In genomic region chr4:139653238-139653637, GRCm38 (mm10) we compare ENCODE assay signal across 25 mouse cellular contexts. TPM values are rescaled to one million over a fixed set of nuclear protein-coding genes. Genes with fewer than 3 reads are reported as not detected.
DNase-seq lines count a peak whose midpoint lies in the region; ATAC-seq and TF ChIP-seq lines count a peak whose summit lies in the region.
"Had no signal": no experiment of that assay in that cellular context is flagged by ENCODE, and none has a peak within 500 bp of the region (broad histone marks: within the 10 kb centered on the region; RNA-seq: fewer than 3 reads in every experiment).

Gene Tas1r2 (plus strand): TSS chr4:139653538.

- no peak within 1 kb of the TSS for H3K4me3 ChIP-seq in embryonic facial prominence, embryonic 11.5 days (ENCODE audit: low read depth, low read length)
- no peak within 1 kb of the TSS for H3K4me3 ChIP-seq in embryonic facial prominence, embryonic 10.5 days
- H3K4me3 ChIP-seq in limb, embryonic 15.5 days = no peak within 1 kb of the TSS
- H3K4me3 ChIP-seq in limb, embryonic 10.5 days = no peak within 1 kb of the TSS
- H3K4me3 ChIP-seq in midbrain, embryonic 10.5 days = no peak within 1 kb of the TSS
- H3K4me3 ChIP-seq in midbrain, postnatal 0 days (ENCODE audit: low read depth, low read length) = no peak within 1 kb of the TSS
- no peak within 1 kb of the TSS for H3K4me3 ChIP-seq in midbrain, embryonic 13.5 days (replicated peaks)
- H3K4me3 ChIP-seq in midbrain, embryonic 14.5 days (replicated peaks; ENCODE audit: low read depth, low read length) = no peak within 1 kb of the TSS

- no peaks in the 10 kb centered on the region for H3K9me3 ChIP-seq in embryonic facial prominence, embryonic 11.5 days (replicated peaks; ENCODE audit: control insufficient read depth, low read length)
- H3K9me3 ChIP-seq in embryonic facial prominence, embryonic 10.5 days = no peaks in the 10 kb centered on the region
- H3K9me3 ChIP-seq in limb, embryonic 15.5 days = no peaks in the 10 kb centered on the region
- H3K9me3 ChIP-seq in limb, embryonic 10.5 days (replicated peaks) = no peaks in the 10 kb centered on the region
- H3K9me3 ChIP-seq in midbrain, embryonic 10.5 days (replicated peaks) = 0 out of 2 replicates have a peak, but pooled peaks cover 2% of the 10 kb centered on the region
- no peaks in the 10 kb centered on the region for H3K9me3 ChIP-seq in midbrain, postnatal 0 days (ENCODE audit: low read length)
- peaks cover 2% of the 10 kb centered on the region; the same call in 1 of the 2 replicates for H3K9me3 ChIP-seq in midbrain, embryonic 13.5 days
- H3K9me3 ChIP-seq in midbrain, embryonic 14.5 days (ENCODE audit: control insufficient read depth, low read length) = peaks cover 3% of the 10 kb centered on the region; the same call in 1 of the 2 replicates
- H3K9me3 ChIP-seq: G1E had no signal

- no peaks in the 10 kb centered on the region for H3K36me3 ChIP-seq in embryonic facial prominence, embryonic 11.5 days (replicated peaks; ENCODE audit: control insufficient read depth, insufficient read depth, low read depth, low read length)
- H3K36me3 ChIP-seq in embryonic facial prominence, embryonic 10.5 days (replicated peaks) = peaks cover 8% of the 10 kb centered on the region
- peaks cover 11% of the 10 kb centered on the region for H3K36me3 ChIP-seq in limb, embryonic 15.5 days
- H3K36me3 ChIP-seq in limb, embryonic 10.5 days = peaks cover 8% of the 10 kb centered on the region
- peaks cover 8% of the 10 kb centered on the region for H3K36me3 ChIP-seq in midbrain, embryonic 10.5 days
- peaks cover 16% of the 10 kb centered on the region for H3K36me3 ChIP-seq in midbrain, postnatal 0 days (ENCODE audit: insufficient read depth, low read length)
- H3K36me3 ChIP-seq in midbrain, embryonic 13.5 days = peaks cover 6% of the 10 kb centered on the region
- peaks cover 5% of the 10 kb centered on the region for H3K36me3 ChIP-seq in midbrain, embryonic 14.5 days (ENCODE audit: control insufficient read depth, insufficient read depth, low read length)

- H3K27me3 ChIP-seq in embryonic facial prominence, embryonic 11.5 days (ENCODE audit: control insufficient read depth, insufficient read depth, low read length) = no peaks in the 10 kb centered on the region
- 0 out of 2 replicates have a peak, but pooled peaks cover 3% of the 10 kb centered on the region for H3K27me3 ChIP-seq in embryonic facial prominence, embryonic 10.5 days (replicated peaks; ENCODE audit: low read depth, poor library complexity, severe bottlenecking)
- no peaks in the 10 kb centered on the region for H3K27me3 ChIP-seq in limb, embryonic 15.5 days
- H3K27me3 ChIP-seq in limb, embryonic 10.5 days (ENCODE audit: low read depth, poor library complexity, severe bottlenecking) = 0 out of 2 replicates have a peak, but pooled peaks cover 7% of the 10 kb centered on the region
- 0 out of 2 replicates have a peak, but pooled peaks cover 3% of the 10 kb centered on the region for H3K27me3 ChIP-seq in midbrain, embryonic 10.5 days (ENCODE audit: low read depth, poor library complexity, severe bottlenecking)
- H3K27me3 ChIP-seq in midbrain, postnatal 0 days (ENCODE audit: insufficient read depth, low read length) = no peaks in the 10 kb centered on the region
- H3K27me3 ChIP-seq in midbrain, embryonic 13.5 days = no peaks in the 10 kb centered on the region
- no peaks in the 10 kb centered on the region for H3K27me3 ChIP-seq in midbrain, embryonic 14.5 days (ENCODE audit: control insufficient read depth, insufficient read depth, low read length)
- H3K27me3 ChIP-seq: Patski had no signal

- no peak within 1 kb of the TSS for H3K4me2 ChIP-seq in embryonic facial prominence, embryonic 11.5 days (ENCODE audit: low read depth, low read length)
- no peak within 1 kb of the TSS for H3K4me2 ChIP-seq in limb, embryonic 15.5 days
- H3K4me2 ChIP-seq in midbrain, postnatal 0 days (ENCODE audit: low read depth, low read length, poor library complexity, severe bottlenecking) = no peak within 1 kb of the TSS
- no peak within 1 kb of the TSS for H3K4me2 ChIP-seq in midbrain, embryonic 13.5 days (replicated peaks)
- H3K4me2 ChIP-seq in midbrain, embryonic 14.5 days (ENCODE audit: low read length) = no peak within 1 kb of the TSS

- no peak for TF ChIP-seq CTCF in midbrain, postnatal 0 days (IDR thresholded peaks at IDR 0.05)

- no peak for DNase-seq in embryonic facial prominence, embryonic 11.5 days (ENCODE audit: low spot score)
- DNase-seq in embryonic facial prominence, embryonic 10.5 days (ENCODE audit: low spot score) = no peak
- DNase-seq in limb, embryonic 10.5 days (ENCODE audit: low spot score) = no peak
- no peak for DNase-seq in midbrain, embryonic 10.5 days (ENCODE audit: low spot score)
- no peak for DNase-seq in midbrain, postnatal 0 days (ENCODE audit: low spot score)
- DNase-seq in midbrain, embryonic 14.5 days = no peak
- DNase-seq: adrenal gland, adult 2 months; adrenal gland, adult 8-10 months; adrenal gland, postnatal 10 days; adrenal gland, postnatal 14 days; adrenal gland, postnatal 25 days; adrenal gland, postnatal 36 days; B cell, adult 2 months; cerebellum, adult 11 months; cerebellum, adult 11-12 months had no signal

- WGBS in embryonic facial prominence, embryonic 11.5 days = 84% methylated on average over 8 of the region's 8 CpGs
- WGBS in embryonic facial prominence, embryonic 10.5 days = 87% methylated on average over 8 of the region's 8 CpGs
- 78% methylated on average over 8 of the region's 8 CpGs for WGBS in limb, embryonic 15.5 days
- WGBS in limb, embryonic 10.5 days = 84% methylated on average over 8 of the region's 8 CpGs
- 91% methylated on average over 8 of the region's 8 CpGs for WGBS in midbrain, embryonic 10.5 days
- WGBS in midbrain, postnatal 0 days = 84% methylated on average over 8 of the region's 8 CpGs
- WGBS in midbrain, embryonic 13.5 days = 89% methylated on average over 8 of the region's 8 CpGs
- 87% methylated on average over 8 of the region's 8 CpGs for WGBS in midbrain, embryonic 14.5 days

- H3K9ac ChIP-seq in embryonic facial prominence, embryonic 11.5 days (replicated peaks; ENCODE audit: low read length) = no peak within 1 kb of the TSS
- H3K9ac ChIP-seq in limb, embryonic 15.5 days = no peak within 1 kb of the TSS
- H3K9ac ChIP-seq in midbrain, postnatal 0 days (replicated peaks; ENCODE audit: low read length, poor library complexity, severe bottlenecking) = no peak within 1 kb of the TSS
- H3K9ac ChIP-seq in midbrain, embryonic 13.5 days (replicated peaks) = 0 out of 2 replicates have a peak within 1 kb of the TSS, but pooled peaks have one; percentile 2
- no peak within 1 kb of the TSS for H3K9ac ChIP-seq in midbrain, embryonic 14.5 days (replicated peaks; ENCODE audit: low read length)

- 0 out of 2 replicates have a peak, but pooled peaks have one; percentile 36 for ATAC-seq in embryonic facial prominence, embryonic 11.5 days (replicated peaks; ENCODE audit: insufficient number of reproducible peaks, low FRiP score, low TSS enrichment, low read depth)
- 0 out of 2 replicates have a peak, but pooled peaks have one; percentile 9 for ATAC-seq in limb, embryonic 15.5 days (ENCODE audit: insufficient number of reproducible peaks, low FRiP score, low TSS enrichment, low read depth)
- ATAC-seq in midbrain, postnatal 0 days (ENCODE audit: low FRiP score) = no peak
- no peak for ATAC-seq in midbrain, embryonic 13.5 days
- no peak for ATAC-seq in midbrain, embryonic 14.5 days (ENCODE audit: low FRiP score, low TSS enrichment)
- ATAC-seq: activated CD4-positive, CD25-positive, alpha-beta regulatory T cell, adult 4 months; CD4-positive, CD25-positive, alpha-beta regulatory T cell, adult 4 months; Patski had no signal

- no peak within 1 kb of the TSS for H3K27ac ChIP-seq in embryonic facial prominence, embryonic 11.5 days (replicated peaks; ENCODE audit: low read depth, low read length)
- H3K27ac ChIP-seq in embryonic facial prominence, embryonic 10.5 days (replicated peaks) = no peak within 1 kb of the TSS
- H3K27ac ChIP-seq in limb, embryonic 15.5 days = no peak within 1 kb of the TSS
- no peak within 1 kb of the TSS for H3K27ac ChIP-seq in limb, embryonic 10.5 days
- 0 out of 2 replicates have a peak within 1 kb of the TSS, but pooled peaks have one; percentile 9 for H3K27ac ChIP-seq in midbrain, embryonic 10.5 days (replicated peaks)
- no peak within 1 kb of the TSS for H3K27ac ChIP-seq in midbrain, postnatal 0 days (ENCODE audit: low read depth, low read length)
- H3K27ac ChIP-seq in midbrain, embryonic 13.5 days = no peak within 1 kb of the TSS
- no peak within 1 kb of the TSS for H3K27ac ChIP-seq in midbrain, embryonic 14.5 days (replicated peaks; ENCODE audit: low read depth, low read length)

- no peaks in the 10 kb centered on the region for H3K4me1 ChIP-seq in embryonic facial prominence, embryonic 11.5 days (ENCODE audit: control insufficient read depth, insufficient read depth, low read length)
- no peaks in the 10 kb centered on the region for H3K4me1 ChIP-seq in embryonic facial prominence, embryonic 10.5 days
- no peaks in the 10 kb centered on the region for H3K4me1 ChIP-seq in limb, embryonic 15.5 days
- no peaks in the 10 kb centered on the region for H3K4me1 ChIP-seq in limb, embryonic 10.5 days
- peaks cover 12% of the 10 kb centered on the region for H3K4me1 ChIP-seq in midbrain, embryonic 10.5 days
- no peaks in the 10 kb centered on the region for H3K4me1 ChIP-seq in midbrain, postnatal 0 days (ENCODE audit: insufficient read depth, low read length)
- H3K4me1 ChIP-seq in midbrain, embryonic 13.5 days (replicated peaks) = no peaks in the 10 kb centered on the region
- no peaks in the 10 kb centered on the region for H3K4me1 ChIP-seq in midbrain, embryonic 14.5 days (ENCODE audit: control insufficient read depth, insufficient read depth, low read length)

RNA-seq across cellular contexts. Expression of gene Tas1r2, which starts in this region (rescaled TPM):
- not detected in 2 replicates for polyA plus RNA-seq in embryonic facial prominence, embryonic 11.5 days (2014; fragmentation: Nextera tagmentation; extraction: Ambion mirVana)
- not detected in 2 replicates for polyA plus RNA-seq in embryonic facial prominence, embryonic 10.5 days (2016; fragmentation: Nextera tagmentation; extraction: Ambion mirVana)
- 0.07 and 0.08 TPM in 2 replicates for polyA plus RNA-seq in limb, embryonic 15.5 days (2015; fragmentation: Nextera tagmentation; extraction: Ambion mirVana)
- polyA plus RNA-seq in limb, embryonic 10.5 days (2016; fragmentation: Nextera tagmentation; extraction: Ambion mirVana) = not detected in 2 replicates
- polyA plus RNA-seq in midbrain, embryonic 10.5 days (2016; fragmentation: Nextera tagmentation; extraction: Ambion mirVana) = 0.09 TPM in 1 of 2 replicates, not detected in the other
- not detected in 2 replicates for total RNA-seq in midbrain, postnatal 0 days (2014; rRNA removed)
- polyA plus RNA-seq in midbrain, postnatal 0 days (2015; fragmentation: Nextera tagmentation; extraction: Ambion mirVana) = not detected in 2 replicates
- polyA plus RNA-seq in midbrain, embryonic 13.5 days (2015; fragmentation: Nextera tagmentation; extraction: Ambion mirVana) = not detected in 2 replicates
- polyA plus RNA-seq in midbrain, embryonic 14.5 days (2014; fragmentation: Nextera tagmentation; extraction: Ambion mirVana) = not detected in 2 replicates
- total RNA-seq: adrenal gland, adult 18-20 months; adrenal gland, adult 2 months; adrenal gland, adult 8-10 months; adrenal gland, postnatal 10 days; adrenal gland, postnatal 14 days; adrenal gland, postnatal 25 days; adrenal gland, postnatal 36 days; adrenal gland, postnatal 4 days; CH12.LX; G1E; MEL had no signal
- polyA plus RNA-seq: activated CD4-positive, CD25-positive, alpha-beta regulatory T cell, adult 4 months; CD4-positive, CD25-positive, alpha-beta regulatory T cell, adult 4 months; G1E had no signal

Comparison
In these comparisons a context has a peak if more than half of its experiments do, and no peak if none do; other contexts are left out.
1. Peak in ATAC-seq in embryonic facial prominence, embryonic 11.5 days; RNA of the gene not detected or under 1 TPM.
2. Peak in ATAC-seq in limb, embryonic 15.5 days; RNA of the gene not detected or under 1 TPM.